Mouse (Mus musculus) limb, embryonic 14.5 days (tissue): ENCODE measurements around the gene Vtn. TPM values are rescaled to one million over a fixed set of nuclear protein-coding genes. Genes with fewer than 3 reads are reported as not detected.

Experiments used
- ATAC-seq: fragments of 200-750 bp; cut with Nextera tagmentation; 2 replicates; pipeline ENCODE4 v1.8.0; 2017; ENCODE audit warnings: low read depth, moderate number of reproducible peaks, moderate TSS enrichment; ENCODE audit not compliant: low FRiP score
- DNase-seq: peaks from one replicate; pipeline ENCODE4 v3.0.0-alpha.2; 2015; ENCODE audit warnings: low spot score
- H3K27ac ChIP-seq: fragments of 300-500 bp; sonication (generic); replicated peaks from 2 replicates; pipeline ENCODE4 v1.5.1; 2014; ENCODE audit warnings: low read depth, mild to moderate bottlenecking, low read length, moderate library complexity, mixed read lengths
- H3K27me3 ChIP-seq: fragments of 300-500 bp; sonication (generic); 2 replicates; pipeline ENCODE4 v1.6.1; 2014; ENCODE audit warnings: low read length, mixed read lengths; ENCODE audit not compliant: control insufficient read depth, insufficient read depth
- H3K36me3 ChIP-seq: fragments of 300-500 bp; sonication (generic); 2 replicates; pipeline ENCODE4 v1.6.1; 2014; ENCODE audit warnings: mild to moderate bottlenecking, low read length, moderate library complexity, mixed read lengths; ENCODE audit not compliant: control insufficient read depth, insufficient read depth
- H3K4me1 ChIP-seq: fragments of 300-500 bp; sonication (generic); 2 replicates; pipeline ENCODE4 v1.6.1; 2014; ENCODE audit warnings: antibody characterized with exemption, low read length, mixed read lengths; ENCODE audit not compliant: control insufficient read depth, insufficient read depth
- H3K4me2 ChIP-seq: fragments of 300-500 bp; sonication (generic); replicated peaks from 2 replicates; pipeline ENCODE4 v1.6.1; 2014; ENCODE audit warnings: low read depth, mild to moderate bottlenecking, low read length, moderate library complexity; ENCODE audit not compliant: severe bottlenecking
- H3K4me3 ChIP-seq: fragments of 300-500 bp; sonication (generic); replicated peaks from 2 replicates; pipeline ENCODE4 v1.5.1; 2014; ENCODE audit warnings: low read length
- H3K9ac ChIP-seq: fragments of 300-500 bp; sonication (generic); 2 replicates; pipeline ENCODE4 v1.6.1; 2014; ENCODE audit warnings: mild to moderate bottlenecking, low read depth, low read length, moderate library complexity; ENCODE audit not compliant: severe bottlenecking
- H3K9me3 ChIP-seq: fragments of 300-500 bp; sonication (generic); 2 replicates; pipeline ENCODE4 v1.6.1; 2016; ENCODE audit warnings: low read length; ENCODE audit not compliant: control insufficient read depth
- POLR2A ChIP-seq: fragments of 200-500 bp; IDR thresholded peaks from 2 replicates; pipeline ENCODE4 v1.8.0; 2012; ENCODE audit warnings: inconsistent platforms, mild to moderate bottlenecking, moderate library complexity, borderline replicate concordance; ENCODE audit not compliant: insufficient read depth, insufficient read length; ENCODE audit errors: extremely low read depth
- WGBS: fragments of 180-500 bp; shearing (Covaris S2); extraction: QIAGEN DNeasy Blood & Tissue Kit; methylation state at CpG from one replicate; pipeline ENCODE4 v1.1.7; 2014; 5-methylcytosine and 5-hydroxymethylcytosine counted together
- polyA plus RNA-seq, 2 experiments: library from polyadenylated mRNA; depleted of rRNA in 1 of 2; stranded (reverse) in 1 of 2; unstranded in 1 of 2; fragments of >200 nt; fragmentation: Nextera tagmentation in 1 of 2; extraction: Ambion mirVana in 1 of 2; gene quantifications; 2 replicates each; pipeline versions ENCODE4 v1.2.1 to v1.2.3; 2012 to 2014

Vtn gene
- polyA plus RNA-seq, 2 experiments, result 0.41 to 1.3 TPM

GRCm38 (mm10) chr11:78466242-78466912 lies 32.5 kb upstream of the Vtn start:
- H3K9ac ChIP-seq, result peak overlapping the region; percentile 83; the same call in 1 of the 2 replicates
- 67% methylated on average over 23 of the region's 23 CpGs for WGBS
- H3K4me1 ChIP-seq, result peaks cover 13% of the 10 kb centered on the region
- DNase-seq (no peak), ATAC-seq (no peak)
- H3K27ac ChIP-seq, result peak overlapping the region; percentile 97
- H3K4me2 ChIP-seq, result peak overlapping the region; percentile 83
- H3K27me3 ChIP-seq, result no peaks in the 10 kb centered on the region
- H3K36me3 ChIP-seq, result 0 out of 2 replicates have a peak, but pooled peaks cover 1% of the 10 kb centered on the region
- H3K9me3 ChIP-seq, result no peaks in the 10 kb centered on the region
- TF ChIP-seq POLR2A, result no peak
- H3K4me3 ChIP-seq, result peak overlapping the region; percentile 70

DNA sequence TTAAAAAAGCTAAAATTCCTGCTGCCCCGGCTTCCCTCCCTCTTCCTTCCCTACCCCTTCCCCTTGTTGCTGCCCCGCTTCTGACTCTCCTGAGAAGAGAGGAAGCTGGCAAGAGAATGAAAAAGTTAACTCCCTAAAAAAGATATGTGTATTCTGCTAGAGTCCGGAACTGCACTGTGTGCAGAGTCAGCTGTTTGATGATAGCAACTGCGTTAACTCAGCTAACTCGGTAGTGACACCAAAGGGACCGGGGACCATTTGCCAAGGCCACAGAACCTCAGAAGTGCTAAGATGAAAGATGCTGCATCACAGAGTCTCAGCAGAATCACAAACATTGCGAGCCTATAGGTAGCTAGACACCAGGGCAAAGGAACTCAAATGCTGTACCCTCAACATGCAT lies 31.4 kb upstream of the Vtn start:
- WGBS, result 81% methylated on average over 7 of the region's 7 CpGs
- ATAC-seq (no peak), DNase-seq (no peak)
- Histone ChIP-seq H3K4me2 (no peak overlapping the region), H3K27ac (no peak overlapping the region), H3K4me3 (no peak overlapping the region), H3K4me1 (peaks cover 13% of the 10 kb centered on the region), H3K9ac (no peak overlapping the region), H3K27me3 (no peaks in the 10 kb centered on the region), H3K9me3 (no peaks in the 10 kb centered on the region), H3K36me3 (0 out of 2 replicates have a peak, but pooled peaks cover 5% of the 10 kb centered on the region)
- TF ChIP-seq POLR2A, result no peak

DNA sequence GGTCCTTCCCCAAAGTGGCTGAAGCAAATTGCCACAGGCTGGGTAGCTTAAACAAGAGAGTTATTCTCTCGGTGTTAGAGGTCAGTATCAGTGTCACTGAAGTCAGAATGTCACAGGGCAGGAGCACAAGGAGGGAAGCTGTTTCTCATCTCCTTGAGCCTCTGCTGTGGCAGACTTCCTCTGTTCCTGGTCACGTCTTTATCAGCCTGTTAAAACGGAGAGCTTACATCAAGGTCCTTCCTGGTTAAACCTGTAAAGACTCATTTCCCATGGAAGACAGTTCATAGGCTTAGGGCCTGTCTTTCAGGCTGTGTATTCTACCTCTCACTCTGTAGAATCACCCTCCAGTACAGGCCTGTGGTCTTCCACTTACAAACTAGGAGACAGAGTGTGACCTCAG lies 31.0 kb upstream of the Vtn start:
- 0 out of 2 replicates have a peak, but pooled peaks cover 5% of the 10 kb centered on the region for H3K36me3 ChIP-seq
- no peak for ATAC-seq
- no peaks in the 10 kb centered on the region for H3K9me3 ChIP-seq
- peaks cover 13% of the 10 kb centered on the region for H3K4me1 ChIP-seq
- no peaks in the 10 kb centered on the region for H3K27me3 ChIP-seq
- no peak for DNase-seq
- no peak overlapping the region for H3K27ac ChIP-seq
- WGBS, result 56% methylated on average over 3 of the region's 3 CpGs
- no peak overlapping the region for H3K4me3 ChIP-seq
- H3K4me2 ChIP-seq, result no peak overlapping the region
- no peak overlapping the region for H3K9ac ChIP-seq
- no peak for TF ChIP-seq POLR2A

DNA sequence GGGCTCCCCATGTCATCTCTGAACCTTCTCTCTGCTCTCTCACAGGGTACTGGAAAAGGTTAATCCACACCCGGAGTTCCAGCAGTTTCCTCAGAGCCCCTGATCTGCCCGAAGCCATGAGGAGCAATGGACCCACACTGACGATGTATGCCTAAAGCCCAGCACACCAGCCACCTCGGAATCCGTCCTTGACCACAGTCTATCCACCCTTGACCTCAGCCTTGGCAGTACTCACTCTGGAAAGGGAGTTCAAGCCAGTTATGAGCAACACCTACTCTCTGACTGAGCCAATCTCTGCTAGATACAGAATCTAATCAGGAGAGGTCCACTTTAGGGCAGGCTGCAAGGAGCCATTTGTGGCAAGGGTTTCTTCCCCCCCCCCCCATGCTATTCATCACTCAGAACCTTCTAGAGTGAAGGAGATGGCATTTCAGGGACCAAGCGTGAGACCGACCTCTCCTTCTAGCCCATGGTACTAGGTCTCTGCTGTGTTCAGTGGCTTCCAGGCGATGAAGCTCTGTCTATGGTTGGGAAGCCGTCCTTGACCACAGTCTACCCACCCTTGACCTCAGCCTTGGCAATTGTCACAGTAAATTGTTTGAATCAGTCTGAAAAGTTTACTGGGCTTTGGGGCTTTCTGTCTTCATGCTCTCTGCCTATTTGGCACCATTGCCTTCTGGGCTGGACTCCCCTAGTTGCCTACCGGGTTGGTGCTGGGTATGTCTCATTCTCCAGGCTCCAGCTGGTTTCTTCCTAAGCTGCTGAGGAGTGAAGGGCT lies 27.4 kb upstream of the Vtn start:
- Histone ChIP-seq H3K9ac (no peak overlapping the region), H3K4me2 (no peak overlapping the region), H3K27ac (no peak overlapping the region), H3K36me3 (0 out of 2 replicates have a peak, but pooled peaks cover 5% of the 10 kb centered on the region), H3K27me3 (no peaks in the 10 kb centered on the region), H3K4me3 (no peak overlapping the region), H3K4me1 (peaks cover 6% of the 10 kb centered on the region), H3K9me3 (no peaks in the 10 kb centered on the region)
- no peak for ATAC-seq
- 90% methylated on average over 10 of the region's 10 CpGs for WGBS
- no peak for DNase-seq
- TF ChIP-seq POLR2A, result no peak

GRCm38 (mm10) chr11:78475289-78475688 lies 23.6 kb upstream of the Vtn start:
- Histone ChIP-seq H3K27me3 (no peaks in the 10 kb centered on the region), H3K36me3 (0 out of 2 replicates have a peak, but pooled peaks cover 5% of the 10 kb centered on the region), H3K4me3 (no peak overlapping the region), H3K9ac (no peak overlapping the region), H3K27ac (no peak overlapping the region), H3K4me1 (no peaks in the 10 kb centered on the region), H3K4me2 (no peak overlapping the region), H3K9me3 (no peaks in the 10 kb centered on the region)
- no peak for TF ChIP-seq POLR2A
- DNase-seq, result no peak
- WGBS, result 66% methylated on average over 3 of the region's 3 CpGs
- no peak for ATAC-seq
